Mouse (Mus musculus): ENCODE data around the gene Dda1.

- no peak for TF ChIP-seq NANOG (IDR thresholded peaks at IDR 0.05; ENCODE audit: borderline replicate concordance, low read length)
- no peak for TF ChIP-seq CTCF (conservative IDR thresholded peaks at IDR 0.05; ENCODE audit: low read length)
- TF ChIP-seq POU5F1 (IDR thresholded peaks at IDR 0.05; ENCODE audit: borderline replicate concordance, low read length): no peak
Measured at GRCm38 (mm10) chr8:71422121-71422520, 46.9 kb upstream of the Dda1 start.
